Mouse (Mus musculus) small intestine, adult 2 months (tissue): ENCODE measurements around the gene Plg.

Experiments
- CTCF ChIP-seq: fragments of 200-500 bp; IDR thresholded peaks from 2 replicates; pipeline ENCODE4 v1.5.1; 2012; ENCODE audit warnings: low read depth, mild to moderate bottlenecking, control low read depth, inconsistent platforms, low read length, moderate library complexity, mixed read lengths; ENCODE audit not compliant: insufficient replicate concordance, insufficient read length; ENCODE audit errors: extremely low read depth
- POLR2A ChIP-seq: fragments of 200-500 bp; IDR thresholded peaks from 2 replicates; pipeline ENCODE4 v1.6.1; 2012; ENCODE audit warnings: low read depth, mild to moderate bottlenecking, control low read depth, inconsistent platforms, low read length, moderate library complexity

GRCm38 (mm10) chr17:12382531-12382930, 4.1 kb downstream of the Plg start:
- TF ChIP-seq CTCF (no peak), POLR2A (no peak)
